Mouse (Mus musculus): Measurements from ENCODE around the gene Rnaseh2b. TPM values are rescaled to one million over a fixed set of nuclear protein-coding genes. Genes with fewer than 3 reads are reported as not detected.

Rnaseh2b gene
- total and polyA plus RNA-seq, 3 experiments: 21.2 to 63.7 (median 53.6) TPM

DNA sequence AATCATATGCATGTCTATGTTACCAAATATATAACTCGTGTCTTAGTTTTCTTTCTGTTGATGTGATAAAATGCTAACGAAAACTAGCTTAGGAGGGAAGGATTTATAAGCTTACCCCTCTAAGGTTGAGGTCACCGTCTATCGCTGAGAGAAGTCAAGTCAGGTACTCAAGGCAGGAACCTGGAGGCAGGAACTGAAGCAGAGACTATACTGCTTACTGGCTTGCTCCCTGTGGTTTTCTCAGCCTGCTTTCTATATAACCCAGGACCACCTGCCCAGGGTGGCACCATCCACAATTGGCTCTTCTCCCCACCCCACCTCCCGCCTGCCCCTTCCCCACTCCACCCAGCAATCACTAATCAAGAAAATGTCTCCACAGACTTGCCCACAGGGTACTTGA, 32.6 kb downstream of the Rnaseh2b start:
- no peak for TF ChIP-seq IRF4 (IDR thresholded peaks at IDR 0.05; ENCODE audit: low read depth, low read length)
- no peak for TF ChIP-seq EP300 (IDR thresholded peaks at IDR 0.05; ENCODE audit: low read length)
- no peak for TF ChIP-seq POLR2A (IDR thresholded peaks at IDR 0.05; ENCODE audit: low read depth, low read length)
- Histone ChIP-seq H3K4me2 (ENCODE audit: insufficient read depth, low read depth, poor library complexity, severe bottlenecking) (no peak overlapping the region), H3K4me1 (ENCODE audit: control insufficient read depth in 1 of 2, insufficient read depth in 2 of 2) (peaks cover 0 to 15% of the 10 kb centered on the region in 2 experiments; a peak in 2 of 4 replicates), H3K27ac (ENCODE audit: insufficient read depth, low read depth) (no peak overlapping the region), H3K9ac (ENCODE audit: insufficient read depth, low read depth) (no peak overlapping the region), H3K27me3 (replicated peaks) (no peaks in the 10 kb centered on the region), H3K9me3 (replicated peaks; ENCODE audit: low read length) (no peaks in the 10 kb centered on the region), H3K4me3 (replicated peaks in 1 of 3; ENCODE audit: low read depth in 2 of 3, low read length in 2 of 3, poor library complexity in 1 of 3) (no peak overlapping the region), H3K36me3 (replicated peaks in 1 of 2; ENCODE audit: control insufficient read depth in 1 of 2, insufficient read depth in 1 of 2, low read length in 1 of 2) (peaks cover 0 to 9% of the 10 kb centered on the region in 2 experiments), H3K79me2 (replicated peaks; ENCODE audit: control insufficient read depth, extremely low read depth, insufficient read depth, poor library complexity, severe bottlenecking) (no peaks in the 10 kb centered on the region)
- in situ Hi-C loops (cut with MboI; ENCODE audit: low pct_ligation_motif_present, low pct_unique_long_range_greater_than_20kb, low sequenced_read_pairs) (no loop called here), dilution Hi-C loops (cut with MboI; ENCODE audit: extremely low pct_ligation_motif_present, extremely low pct_unique_long_range_greater_than_20kb, low sequenced_read_pairs) (no loop called here)
- DNase-seq (ENCODE audit: extremely low read depth): no peak

DNA sequence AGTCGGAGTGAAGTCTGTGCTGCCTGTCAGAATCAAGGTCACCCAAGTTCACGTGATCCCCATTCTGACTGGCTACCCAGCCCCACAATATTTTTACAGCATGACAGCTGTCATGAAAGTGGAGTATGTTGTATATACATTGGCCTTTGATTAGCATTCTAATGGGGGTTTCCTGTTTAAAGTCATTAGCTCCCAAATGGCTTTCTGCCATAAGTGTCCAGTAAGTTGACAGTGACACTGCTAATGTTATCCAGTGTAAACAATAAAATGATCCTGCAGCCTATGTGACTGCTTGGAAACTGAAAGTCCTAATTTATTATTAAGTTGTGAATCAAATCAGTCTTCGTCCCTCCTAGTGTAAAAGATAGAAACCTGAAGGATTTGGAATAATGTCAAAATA, 33.6 kb downstream of the Rnaseh2b start:
- dilution Hi-C loops (cut with MboI; ENCODE audit: extremely low pct_ligation_motif_present, extremely low pct_unique_long_range_greater_than_20kb, low sequenced_read_pairs): no loop called here

DNA sequence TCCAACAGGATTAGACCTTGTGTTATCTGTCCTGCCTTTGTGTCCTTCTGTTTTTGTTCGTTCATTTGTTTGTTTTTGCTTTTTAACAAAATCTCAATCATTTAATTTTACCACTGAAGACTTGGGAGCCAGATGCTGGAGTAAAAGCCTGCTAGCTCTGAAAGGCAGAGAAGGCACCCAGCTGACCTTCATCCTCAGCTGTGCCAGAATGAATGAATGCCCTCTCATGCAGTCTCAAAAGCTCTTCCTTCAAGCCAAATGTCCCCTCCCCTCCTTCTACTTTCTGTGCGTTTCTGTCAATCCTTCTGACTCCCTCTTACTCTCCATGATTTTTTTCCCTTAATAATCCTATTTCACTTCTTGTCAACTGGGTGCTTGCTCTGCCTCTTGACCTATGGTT, 34.8 kb downstream of the Rnaseh2b start:
- no peak for TF ChIP-seq SMC3 (IDR thresholded peaks at IDR 0.05; ENCODE audit: low read depth, low read length)
- no peak for TF ChIP-seq ETS1 (conservative IDR thresholded peaks at IDR 0.05; ENCODE audit: low read depth, low read length)
- no peak for TF ChIP-seq MAFK (IDR thresholded peaks at IDR 0.05; ENCODE audit: insufficient replicate concordance, low read length)
- TF ChIP-seq BHLHE40 (IDR thresholded peaks at IDR 0.05; ENCODE audit: low read depth, low read length): no peak
- no peak for TF ChIP-seq IRF4 (IDR thresholded peaks at IDR 0.05; ENCODE audit: low read depth, low read length)
- no peak for TF ChIP-seq NELFE (IDR thresholded peaks at IDR 0.05; ENCODE audit: low read depth, low read length)
- no peak for TF ChIP-seq JUND (conservative IDR thresholded peaks at IDR 0.05; ENCODE audit: low read depth, low read length)
- Histone ChIP-seq H3K4me1 (ENCODE audit: control insufficient read depth in 1 of 2, insufficient read depth in 2 of 2) (peaks cover 0 to 23% of the 10 kb centered on the region in 2 experiments; a peak in 2 of 4 replicates), H3K4me3 (replicated peaks in 1 of 3; ENCODE audit: low read depth in 2 of 3, low read length in 2 of 3, poor library complexity in 1 of 3) (no peak overlapping the region), H3K9me3 (replicated peaks; ENCODE audit: low read length) (no peaks in the 10 kb centered on the region), H3K79me2 (replicated peaks; ENCODE audit: control insufficient read depth, extremely low read depth, insufficient read depth, poor library complexity, severe bottlenecking) (no peaks in the 10 kb centered on the region; the same call in 1 of the 2 replicates), H3K9ac (ENCODE audit: insufficient read depth, low read depth) (no peak overlapping the region), H3K36me3 (replicated peaks in 1 of 2; ENCODE audit: control insufficient read depth in 1 of 2, insufficient read depth in 1 of 2, low read length in 1 of 2) (peaks cover 0 to 12% of the 10 kb centered on the region in 2 experiments), H3K4me2 (ENCODE audit: insufficient read depth, low read depth, poor library complexity, severe bottlenecking) (no peak overlapping the region), H3K27me3 (replicated peaks) (no peaks in the 10 kb centered on the region), H3K27ac (ENCODE audit: insufficient read depth, low read depth) (no peak overlapping the region)
- no peak for DNase-seq (ENCODE audit: extremely low read depth)
- dilution Hi-C loops (cut with MboI; ENCODE audit: extremely low pct_ligation_motif_present, extremely low pct_unique_long_range_greater_than_20kb, low sequenced_read_pairs): no loop called here
- in situ Hi-C loops (cut with MboI; ENCODE audit: low pct_ligation_motif_present, low pct_unique_long_range_greater_than_20kb, low sequenced_read_pairs): no loop called here

More for the DNA sequence above, 33.6 kb downstream of the Rnaseh2b start:
- no peak overlapping the region for H3K4me3 ChIP-seq (replicated peaks in 1 of 3; ENCODE audit: low read depth in 2 of 3, low read length in 2 of 3, poor library complexity in 1 of 3)
- no peak for DNase-seq (ENCODE audit: extremely low read depth)
- H3K27me3 ChIP-seq (replicated peaks): no peaks in the 10 kb centered on the region
- H3K36me3 ChIP-seq (replicated peaks in 1 of 2; ENCODE audit: control insufficient read depth in 1 of 2, insufficient read depth in 1 of 2, low read length in 1 of 2): peaks cover 0 to 12% of the 10 kb centered on the region in 2 experiments
- H3K4me1 ChIP-seq (ENCODE audit: control insufficient read depth in 1 of 2, insufficient read depth in 2 of 2): peaks cover 0 to 23% of the 10 kb centered on the region in 2 experiments; a peak in 2 of 4 replicates
- no peak overlapping the region for H3K27ac ChIP-seq (ENCODE audit: insufficient read depth, low read depth)
- no peak overlapping the region for H3K9ac ChIP-seq (ENCODE audit: insufficient read depth, low read depth)
- TF ChIP-seq TBP (conservative IDR thresholded peaks at IDR 0.05; ENCODE audit: low read depth, low read length) (no peak), GABPA (IDR thresholded peaks at IDR 0.05; ENCODE audit: insufficient replicate concordance, low read depth, low read length) (no peak), ZKSCAN1 (IDR thresholded peaks at IDR 0.05; ENCODE audit: borderline replicate concordance, low read depth, low read length) (no peak), USF2 (conservative IDR thresholded peaks at IDR 0.05; ENCODE audit: low read depth, low read length) (no peak), MEF2A (IDR thresholded peaks at IDR 0.05; ENCODE audit: borderline replicate concordance, low read depth, low read length) (no peak), NRF1 (IDR thresholded peaks at IDR 0.05; ENCODE audit: low read depth, low read length) (no peak)
- no peaks in the 10 kb centered on the region for H3K9me3 ChIP-seq (replicated peaks; ENCODE audit: low read length)
- H3K4me2 ChIP-seq (ENCODE audit: insufficient read depth, low read depth, poor library complexity, severe bottlenecking): no peak overlapping the region
- in situ Hi-C loops (cut with MboI; ENCODE audit: low pct_ligation_motif_present, low pct_unique_long_range_greater_than_20kb, low sequenced_read_pairs): no loop called here
- no peaks in the 10 kb centered on the region for H3K79me2 ChIP-seq (replicated peaks; ENCODE audit: control insufficient read depth, extremely low read depth, insufficient read depth, poor library complexity, severe bottlenecking)
